Mouse (Mus musculus): ENCODE data around the gene Olfr1313. TPM values are rescaled to one million over a fixed set of nuclear protein-coding genes. Genes with fewer than 3 reads are reported as not detected.
"Not testable (repeated sequence)": the region's sequence is repeated elsewhere in the genome, so short reads cannot be mapped to it uniquely, and the experiment has no call there.

Olfr1313 gene
- polyA plus RNA-seq (2011; ENCODE audit: insufficient read length, low read depth, missing spikeins) = 0.37 and 0.39 TPM in 2 replicates

- Histone ChIP-seq H3K4me3 (ENCODE audit: insufficient read depth, low read length) (no peak within 1 kb of the TSS), H3K4me1 (ENCODE audit: control insufficient read depth, insufficient read depth, low read length) (no peaks in the 10 kb centered on the region), H3K27ac (ENCODE audit: insufficient read depth, low read length) (no peak within 1 kb of the TSS)
- TF ChIP-seq CTCF (IDR thresholded peaks at IDR 0.05; ENCODE audit: borderline replicate concordance, insufficient read depth, low read length) (no peak), POLR2A (IDR thresholded peaks at IDR 0.05; ENCODE audit: low read depth, low read length) (no peak)
These were observed at the start of gene Olfr1313 for GRCm38 (mm10) chr2:112077743-112078142. TSS of gene Olfr1313 (minus strand) at chr2:112077843.

- no peaks in the 10 kb centered on the region for H3K4me1 ChIP-seq (ENCODE audit: control insufficient read depth, insufficient read depth, low read length)
- H3K4me3 ChIP-seq (ENCODE audit: insufficient read depth, low read length) = no peak within 1 kb of the TSS
- no peak within 1 kb of the TSS for H3K27ac ChIP-seq (ENCODE audit: insufficient read depth, low read length)
- TF ChIP-seq CTCF (IDR thresholded peaks at IDR 0.05; ENCODE audit: borderline replicate concordance, insufficient read depth, low read length) = no peak
- no peak for TF ChIP-seq POLR2A (IDR thresholded peaks at IDR 0.05; ENCODE audit: low read depth, low read length)
These were observed 37.7 kb upstream of the Olfr1313 start, which contains the start of gene Olfr1315-ps1 for GRCm38 (mm10) chr2:112115340-112115739. TSS of gene Olfr1315-ps1 (minus strand) at chr2:112115440.

GRCm38 (mm10) chr2:112096681-112097080 is 19.0 kb upstream of the Olfr1313 start, which contains the start of gene Olfr1314:
TSS of gene Olfr1314 (minus strand) at chr2:112096781.
- Histone ChIP-seq H3K4me1 (ENCODE audit: control insufficient read depth, insufficient read depth, low read length) (no peaks in the 10 kb centered on the region), H3K4me3 (ENCODE audit: insufficient read depth, low read length) (no peak within 1 kb of the TSS), H3K27ac (ENCODE audit: insufficient read depth, low read length) (no peak within 1 kb of the TSS)
- TF ChIP-seq POLR2A (IDR thresholded peaks at IDR 0.05; ENCODE audit: low read depth, low read length) (no peak), CTCF (IDR thresholded peaks at IDR 0.05; ENCODE audit: borderline replicate concordance, insufficient read depth, low read length) (no peak)

- Histone ChIP-seq H3K4me3 (ENCODE audit: insufficient read depth, low read length) (no peak within 1 kb of the TSS), H3K4me1 (ENCODE audit: control insufficient read depth, insufficient read depth, low read length) (no peaks in the 10 kb centered on the region), H3K27ac (ENCODE audit: insufficient read depth, low read length) (no peak within 1 kb of the TSS)
- TF ChIP-seq CTCF (IDR thresholded peaks at IDR 0.05; ENCODE audit: borderline replicate concordance, insufficient read depth, low read length) = no peak
- no peak for TF ChIP-seq POLR2A (IDR thresholded peaks at IDR 0.05; ENCODE audit: low read depth, low read length)
These were observed 27.5 kb downstream of the Olfr1313 start, which contains the start of gene Olfr1312 for GRCm38 (mm10) chr2:112050138-112050537. TSS of gene Olfr1312 (minus strand) at chr2:112050238.

- not testable (repeated sequence) for H3K27ac ChIP-seq (ENCODE audit: insufficient read depth, low read length); H3K4me1 ChIP-seq (ENCODE audit: control insufficient read depth, insufficient read depth, low read length); H3K4me3 ChIP-seq (ENCODE audit: insufficient read depth, low read length)
These were observed 50.7 kb downstream of the Olfr1313 start for GRCm38 (mm10) chr2:112026971-112027370.

GRCm38 (mm10) chr2:112024312-112024711 is 53.3 kb downstream of the Olfr1313 start, which contains the start of gene Olfr1311:
TSS of gene Olfr1311 (minus strand) at chr2:112024412.
- no peaks in the 10 kb centered on the region for H3K4me1 ChIP-seq (ENCODE audit: control insufficient read depth, insufficient read depth, low read length)
- H3K27ac ChIP-seq (ENCODE audit: insufficient read depth, low read length) = no peak within 1 kb of the TSS
- no peak within 1 kb of the TSS for H3K4me3 ChIP-seq (ENCODE audit: insufficient read depth, low read length)
- TF ChIP-seq CTCF (IDR thresholded peaks at IDR 0.05; ENCODE audit: borderline replicate concordance, insufficient read depth, low read length) (no peak), POLR2A (IDR thresholded peaks at IDR 0.05; ENCODE audit: low read depth, low read length) (no peak)

Other genes starting within 250 kb of the Olfr1313 start
- gene Olfr1305, start 200.7 kb downstream of the Olfr1313 start, polyA plus RNA-seq (2011; ENCODE audit: insufficient read length, low read depth, missing spikeins) = not detected in 2 replicates
- gene Olfr1306, start 161.6 kb downstream of the Olfr1313 start, polyA plus RNA-seq (2011; ENCODE audit: insufficient read length, low read depth, missing spikeins) = not detected in 2 replicates
- gene Olfr1307, start 128.4 kb downstream of the Olfr1313 start, polyA plus RNA-seq (2011; ENCODE audit: insufficient read length, low read depth, missing spikeins) = 0.03 TPM in 1 of 2 replicates, not detected in the other
- gene Olfr1308, start 112.9 kb downstream of the Olfr1313 start, polyA plus RNA-seq (2011; ENCODE audit: insufficient read length, low read depth, missing spikeins) = not detected in 2 replicates
- 0.12 and 0.56 TPM in 2 replicates for gene Olfr1309, start 87.6 kb downstream of the Olfr1313 start, polyA plus RNA-seq (2011; ENCODE audit: insufficient read length, low read depth, missing spikeins)
- 0.48 and 0.51 TPM in 2 replicates for gene Olfr1310, start 65.1 kb downstream of the Olfr1313 start, polyA plus RNA-seq (2011; ENCODE audit: insufficient read length, low read depth, missing spikeins)
- gene Olfr1311, start 53.4 kb downstream of the Olfr1313 start, polyA plus RNA-seq (2011; ENCODE audit: insufficient read length, low read depth, missing spikeins) = not detected in 2 replicates
- gene Olfr1312, start 27.6 kb downstream of the Olfr1313 start, polyA plus RNA-seq (2011; ENCODE audit: insufficient read length, low read depth, missing spikeins) = 0.15 and 0.39 TPM in 2 replicates
- gene Olfr1314, start 18.9 kb upstream of the Olfr1313 start, polyA plus RNA-seq (2011; ENCODE audit: insufficient read length, low read depth, missing spikeins) = 1.6 and 2.3 TPM in 2 replicates
- 1.2 and 1.8 TPM in 2 replicates for gene Olfr1315-ps1, start 37.6 kb upstream of the Olfr1313 start, polyA plus RNA-seq (2011; ENCODE audit: insufficient read length, low read depth, missing spikeins)
- 1.3 and 1.9 TPM in 2 replicates for gene Olfr1316, start 57.1 kb upstream of the Olfr1313 start, polyA plus RNA-seq (2011; ENCODE audit: insufficient read length, low read depth, missing spikeins)
- not detected in 2 replicates for gene Olfr1317, start 62.5 kb upstream of the Olfr1313 start, polyA plus RNA-seq (2011; ENCODE audit: insufficient read length, low read depth, missing spikeins)
- not detected in 2 replicates for gene Olfr1318, start 76.4 kb upstream of the Olfr1313 start, polyA plus RNA-seq (2011; ENCODE audit: insufficient read length, low read depth, missing spikeins)
- 21.6 and 25.3 TPM in 2 replicates for gene Lpcat4, start 161.6 kb upstream of the Olfr1313 start, polyA plus RNA-seq (2011; ENCODE audit: insufficient read length, low read depth, missing spikeins)
- not detected in 2 replicates for gene Nutm1, start 181.4 kb upstream of the Olfr1313 start, polyA plus RNA-seq (2011; ENCODE audit: insufficient read length, low read depth, missing spikeins)
- 70.7 and 79.5 TPM in 2 replicates for gene Nop10, start 184.1 kb upstream of the Olfr1313 start, polyA plus RNA-seq (2011; ENCODE audit: insufficient read length, low read depth, missing spikeins)
- 27.9 and 29.2 TPM in 2 replicates for gene Slc12a6, start 188.0 kb upstream of the Olfr1313 start, polyA plus RNA-seq (2011; ENCODE audit: insufficient read length, low read depth, missing spikeins)
- not detected in 2 replicates for gene Gm21985, start 188.5 kb upstream of the Olfr1313 start, polyA plus RNA-seq (2011; ENCODE audit: insufficient read length, low read depth, missing spikeins)